Mouse (Mus musculus) liver, embryonic 14.5 days (tissue): Measurements from ENCODE around the gene Llgl2. TPM values are rescaled to one million over a fixed set of nuclear protein-coding genes. Genes with fewer than 3 reads are reported as not detected.

Experiments used
- ATAC-seq: fragments of 200-750 bp; cut with Nextera tagmentation; 2 replicates; pipeline ENCODE4 v1.8.0; 2017; ENCODE audit warnings: moderate number of reproducible peaks, mild to moderate bottlenecking, moderate library complexity; ENCODE audit not compliant: insufficient read depth
- DNase-seq, 3 experiments: peaks; one replicate each; pipeline ENCODE4 v3.0.0-alpha.2; 2012 to 2013; ENCODE audit warnings: low read depth in 3 of 3, low spot score in 3 of 3
- H3K27ac ChIP-seq: fragments of 300-500 bp; sonication (generic); 2 replicates; pipeline ENCODE4 v1.5.1; 2014; ENCODE audit warnings: moderate library complexity, mild to moderate bottlenecking, control low read depth, inconsistent platforms
- H3K27me3 ChIP-seq: fragments of 300-500 bp; sonication (generic); 2 replicates; pipeline ENCODE4 v1.6.1; 2014; ENCODE audit warnings: mild to moderate bottlenecking, low read length, moderate library complexity; ENCODE audit not compliant: control insufficient read depth, insufficient read depth
- H3K36me3 ChIP-seq: fragments of 300-500 bp; sonication (generic); replicated peaks from 2 replicates; pipeline ENCODE4 v1.6.1; 2014; ENCODE audit warnings: low read depth; ENCODE audit not compliant: control insufficient read depth, insufficient read depth
- H3K4me1 ChIP-seq, 2 experiments: fragments of 200-500 bp in 1 of 2; fragments of 300-500 bp in 1 of 2; sonication (generic) in 1 of 2; replicated peaks; 2 replicates each; pipeline ENCODE4 v1.6.1; 2012 to 2014; ENCODE audit warnings: antibody characterized with exemption in 1 of 2, inconsistent platforms in 1 of 2, low read length in 1 of 2; ENCODE audit not compliant: control insufficient read depth in 2 of 2, insufficient read depth in 2 of 2
- H3K4me2 ChIP-seq: fragments of 300-500 bp; sonication (generic); 2 replicates; pipeline ENCODE4 v1.6.1; 2014; ENCODE audit warnings: low read depth, mild to moderate bottlenecking, control low read depth, moderate library complexity
- H3K4me3 ChIP-seq, 2 experiments: fragments of 200-500 bp in 1 of 2; fragments of 300-500 bp in 1 of 2; sonication (generic) in 1 of 2; 2 replicates each; pipeline ENCODE4 v1.5.1; 2012 to 2014; ENCODE audit warnings: low read depth in 2 of 2, low read length in 2 of 2, mild to moderate bottlenecking in 2 of 2, control low read depth in 1 of 2, inconsistent platforms in 1 of 2, moderate library complexity in 1 of 2; ENCODE audit not compliant: insufficient read depth in 1 of 2
- H3K9ac ChIP-seq: fragments of 300-500 bp; sonication (generic); replicated peaks from 2 replicates; pipeline ENCODE4 v1.6.1; 2014; ENCODE audit warnings: mild to moderate bottlenecking, control low read depth, moderate library complexity
- H3K9me3 ChIP-seq: fragments of 300-500 bp; sonication (generic); 2 replicates; pipeline ENCODE4 v1.6.1; 2016; ENCODE audit warnings: low read length, mixed read lengths; ENCODE audit not compliant: control insufficient read depth
- CTCF ChIP-seq: IDR thresholded peaks from 2 replicates; pipeline ENCODE4 v1.5.1; 2016; ENCODE audit warnings: antibody characterized with exemption, low read depth, control low read depth
- EP300 ChIP-seq: IDR thresholded peaks from 2 replicates; pipeline ENCODE4 v1.6.1; 2016; ENCODE audit warnings: antibody characterized with exemption, low read depth
- WGBS: fragments of 180-500 bp; shearing (Covaris S2); extraction: QIAGEN DNeasy Blood & Tissue Kit; methylation state at CpG from one replicate; pipeline ENCODE4 v1.1.7; 2014; ENCODE audit not compliant: insufficient replicate concordance; 5-methylcytosine and 5-hydroxymethylcytosine counted together
- polyA plus RNA-seq, 2 experiments: library from polyadenylated mRNA; depleted of rRNA in 1 of 2; stranded (reverse) in 1 of 2; unstranded in 1 of 2; fragments of >200 nt; fragmentation: Nextera tagmentation in 1 of 2; extraction: Ambion mirVana in 1 of 2; gene quantifications; 2 replicates each; pipeline versions ENCODE4 v1.2.1 to v1.2.3; 2012 to 2014

Llgl2 gene
- polyA plus RNA-seq, 2 experiments = 7.5 to 10.5 TPM

GRCm38 (mm10) chr11:115833021-115833513 lies 9.2 kb downstream of the Llgl2 start:
- TF ChIP-seq EP300 (no peak), CTCF (peak; percentile 24; the same call in 1 of the 2 replicates)
- 25% methylated on average over 8 of the region's 8 CpGs for WGBS
- Histone ChIP-seq H3K27me3 (no peaks in the 10 kb centered on the region), H3K36me3 (no peaks in the 10 kb centered on the region), H3K9ac (no peak overlapping the region), H3K9me3 (no peaks in the 10 kb centered on the region), H3K4me3 (no peak overlapping the region), H3K27ac (peak overlapping the region; percentile 24), H3K4me1 (peaks cover 24 to 44% of the 10 kb centered on the region in 2 experiments), H3K4me2 (peak overlapping the region; percentile 38)
- DNase-seq = no peak
- peak; percentile 39; the same call in 1 of the 2 replicates for ATAC-seq

- WGBS = 66% methylated on average over 6 of the region's 6 CpGs
- H3K27me3 ChIP-seq = no peaks in the 10 kb centered on the region
- DNase-seq = no peak
- no peak overlapping the region for H3K27ac ChIP-seq
- H3K9ac ChIP-seq = no peak overlapping the region
- no peak for ATAC-seq
- no peak for TF ChIP-seq CTCF
- TF ChIP-seq EP300 = no peak
- H3K9me3 ChIP-seq = no peaks in the 10 kb centered on the region
- H3K36me3 ChIP-seq = no peaks in the 10 kb centered on the region
- H3K4me2 ChIP-seq = no peak overlapping the region
- no peak overlapping the region for H3K4me3 ChIP-seq
- peaks cover 30 to 51% of the 10 kb centered on the region in 2 experiments for H3K4me1 ChIP-seq
These were observed 10.2 kb downstream of the Llgl2 start for GRCm38 (mm10) chr11:115834033-115834432.

DNA sequence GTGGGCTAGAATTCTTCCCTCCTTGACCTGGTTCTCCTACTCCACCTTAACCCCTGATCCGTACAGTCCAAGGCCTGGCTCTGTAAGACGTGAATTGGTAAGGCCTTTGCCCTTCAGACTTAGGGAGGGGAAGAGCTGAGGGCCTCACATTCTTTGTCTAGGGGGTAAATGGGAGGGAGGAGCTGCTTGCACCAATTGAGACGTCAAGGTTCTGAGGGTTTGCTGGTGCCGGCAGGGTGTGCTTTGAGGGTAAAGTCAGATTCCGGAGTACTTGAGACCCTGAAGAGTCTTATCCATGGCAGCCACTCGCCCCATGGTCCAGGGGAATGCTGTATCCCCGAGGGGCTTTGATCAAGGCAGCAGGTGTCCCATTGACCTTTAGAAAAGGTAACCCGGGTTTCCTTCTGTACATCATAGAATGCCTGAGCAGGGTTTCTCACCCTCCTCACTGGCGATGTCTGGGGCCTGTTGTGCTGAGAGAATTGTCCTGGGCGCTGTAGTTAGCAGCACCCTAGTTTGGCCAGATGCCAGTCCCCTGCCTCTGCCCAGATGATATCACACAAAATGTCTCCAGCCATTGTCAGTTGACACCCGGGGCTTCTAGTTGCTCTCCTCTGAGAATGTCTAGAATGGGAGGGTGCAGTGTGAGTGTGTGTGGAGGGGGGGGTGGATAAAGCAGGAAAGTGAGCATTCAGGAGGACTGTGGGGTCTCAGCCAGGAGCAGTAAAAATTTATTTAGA lies 13.0 kb downstream of the Llgl2 start:
- Histone ChIP-seq H3K4me3 (no peak overlapping the region), H3K9ac (no peak overlapping the region), H3K4me1 (peaks cover 24 to 43% of the 10 kb centered on the region in 2 experiments), H3K27ac (no peak overlapping the region), H3K4me2 (no peak overlapping the region), H3K36me3 (no peaks in the 10 kb centered on the region), H3K9me3 (no peaks in the 10 kb centered on the region; the same call in 1 of the 2 replicates), H3K27me3 (no peaks in the 10 kb centered on the region)
- no peak for ATAC-seq
- 66% methylated on average over 11 of the region's 11 CpGs for WGBS
- DNase-seq = no peak
- TF ChIP-seq CTCF (no peak), EP300 (no peak)

DNA sequence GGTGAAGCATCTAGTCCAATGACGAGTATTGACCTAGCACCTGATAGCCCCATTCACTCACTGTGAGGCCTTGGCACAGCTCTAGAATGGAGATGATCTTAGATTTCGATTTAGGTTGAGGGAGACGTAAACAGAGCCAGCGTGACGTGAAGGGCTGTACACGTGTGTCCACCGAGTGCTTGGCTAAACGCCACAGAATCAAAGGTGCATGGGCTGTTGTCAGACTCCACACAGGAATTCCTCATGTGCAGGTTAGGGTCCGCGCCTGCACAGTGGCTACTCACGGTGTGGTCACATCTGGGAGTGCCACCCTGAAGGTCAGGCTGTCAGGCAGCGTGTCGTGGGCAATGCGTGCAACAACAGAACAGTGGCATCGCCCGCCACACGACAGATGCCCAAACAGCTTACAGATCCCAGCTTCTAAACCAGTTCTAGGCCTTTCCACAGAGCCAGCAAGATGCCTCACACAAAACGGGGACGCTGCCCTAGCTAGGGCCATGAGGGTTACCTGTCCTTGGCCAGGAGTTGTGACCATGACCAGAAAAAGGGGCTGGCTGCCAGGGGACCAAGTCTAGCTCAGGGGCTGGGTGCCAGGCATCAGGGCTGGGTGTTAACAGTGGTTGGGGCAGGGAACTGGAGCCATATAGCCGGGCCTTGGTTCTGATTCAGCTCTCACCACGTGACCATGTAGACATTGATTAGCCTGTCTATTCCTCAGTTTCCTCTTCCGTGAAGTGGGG lies 13.9 kb downstream of the Llgl2 start:
- no peak for TF ChIP-seq CTCF
- TF ChIP-seq EP300 = no peak
- Histone ChIP-seq H3K9ac (no peak overlapping the region), H3K4me1 (peaks cover 28 to 44% of the 10 kb centered on the region in 2 experiments), H3K4me2 (no peak overlapping the region), H3K9me3 (no peaks in the 10 kb centered on the region; the same call in 1 of the 2 replicates), H3K27ac (no peak overlapping the region), H3K36me3 (no peaks in the 10 kb centered on the region), H3K4me3 (no peak overlapping the region), H3K27me3 (no peaks in the 10 kb centered on the region)
- ATAC-seq = no peak
- WGBS = 83% methylated on average over 22 of the region's 22 CpGs
- DNase-seq = no peak

GRCm38 (mm10) chr11:115838895-115839311 lies 15.1 kb downstream of the Llgl2 start:
- Histone ChIP-seq H3K27ac (no peak overlapping the region), H3K36me3 (no peaks in the 10 kb centered on the region), H3K4me3 (no peak overlapping the region), H3K9me3 (no peaks in the 10 kb centered on the region; the same call in 1 of the 2 replicates), H3K27me3 (no peaks in the 10 kb centered on the region), H3K9ac (no peak overlapping the region), H3K4me1 (peaks cover 26 to 42% of the 10 kb centered on the region in 2 experiments), H3K4me2 (no peak overlapping the region)
- DNase-seq (no peak), ATAC-seq (peak; percentile 19; the same call in 1 of the 2 replicates)
- WGBS = 9% methylated on average over 4 of the region's 4 CpGs
- no peak for TF ChIP-seq CTCF
- TF ChIP-seq EP300 = no peak
